Mouse (Mus musculus) bone marrow, adult 2 months (tissue): ENCODE results near the gene Mogat2.

Experiments used
- CTCF ChIP-seq: fragments of 200-500 bp; IDR thresholded peaks from 2 replicates; pipeline ENCODE4 v1.5.1; 2011; ENCODE audit warnings: low read length, control low read depth; ENCODE audit not compliant: control insufficient read depth, insufficient read depth
- POLR2A ChIP-seq: fragments of 200-500 bp; IDR thresholded peaks from 2 replicates; pipeline ENCODE4 v1.6.1; 2011; ENCODE audit warnings: low read depth, mild to moderate bottlenecking, control low read depth, low read length, borderline replicate concordance; ENCODE audit not compliant: control insufficient read depth

DNA sequence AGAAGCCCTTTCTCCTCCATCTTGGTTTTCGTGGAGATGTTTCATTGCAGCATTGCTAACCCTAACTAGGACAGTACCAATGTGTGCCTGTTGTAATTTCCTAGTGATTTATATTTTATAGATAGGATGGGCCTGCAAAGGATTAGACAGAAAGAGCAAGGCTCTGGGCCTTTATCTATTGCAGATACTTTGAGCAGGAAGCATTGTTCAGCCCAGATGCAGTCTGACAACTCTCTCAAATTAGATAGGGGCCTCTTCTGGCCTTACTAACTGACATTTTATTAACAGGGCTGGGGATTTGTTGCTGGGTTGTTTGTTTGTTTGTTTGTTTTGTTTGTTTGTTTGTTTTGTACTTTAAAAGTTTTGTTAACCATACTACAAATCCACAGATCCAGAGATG is 25.4 kb downstream of the Mogat2 start:
- TF ChIP-seq CTCF (no peak), POLR2A (no peak)
